Comparison of ENCODE assay signal across 20 mouse cellular contexts in genomic region chr9:28621939-28622338, GRCm38 (mm10).
"Had no signal": no experiment of that assay in that cellular context is flagged by ENCODE, and none has a peak within 500 bp of the region (broad histone marks: within the 10 kb centered on the region; RNA-seq: fewer than 3 reads in every experiment).

No protein-coding gene starts in this region.

- ATAC-seq: midbrain, embryonic 13.5 days; midbrain, embryonic 16.5 days had no signal

- H3K9me3 ChIP-seq: megakaryocyte, embryonic 14.5 days; midbrain, embryonic 10.5 days; midbrain, embryonic 13.5 days; neural tube, embryonic 13.5 days; stomach, embryonic 15.5 days had no signal

- H3K9ac ChIP-seq: liver, embryonic 13.5 days; midbrain, embryonic 13.5 days; neural tube, embryonic 13.5 days; stomach, embryonic 15.5 days had no signal

- H3K4me3 ChIP-seq: liver, embryonic 13.5 days; megakaryocyte, embryonic 14.5 days; midbrain, embryonic 10.5 days; midbrain, embryonic 13.5 days; myocyte; neural tube, embryonic 13.5 days; stomach, embryonic 15.5 days had no signal

- H3K27ac ChIP-seq: liver, embryonic 13.5 days; midbrain, embryonic 10.5 days; midbrain, embryonic 13.5 days; neural tube, embryonic 13.5 days; stomach, embryonic 15.5 days had no signal

- H3K27me3 ChIP-seq: liver, embryonic 13.5 days; megakaryocyte, embryonic 14.5 days; midbrain, embryonic 13.5 days; neural tube, embryonic 13.5 days; stomach, embryonic 15.5 days had no signal

- H3K36me3 ChIP-seq: liver, embryonic 13.5 days; midbrain, embryonic 10.5 days; midbrain, embryonic 13.5 days; neural tube, embryonic 13.5 days; stomach, embryonic 15.5 days had no signal

- H3K4me1 ChIP-seq: liver, embryonic 13.5 days; megakaryocyte, embryonic 14.5 days; stomach, embryonic 15.5 days had no signal

- DNase-seq: kidney, adult 18-20 months; kidney, adult 9 months; kidney, postnatal 14 days; kidney, postnatal 4 days; liver, embryonic 13.5 days; lung, adult 2 months; lung, postnatal 14 days; lung, postnatal 4 days; retina, postnatal 1 day; right cerebral cortex, postnatal 25 days; spleen, adult 18-20 months; thymus, postnatal 14 days; thymus, postnatal 4 days had no signal

- H3K4me2 ChIP-seq: liver, embryonic 13.5 days; midbrain, embryonic 13.5 days; neural tube, embryonic 13.5 days; stomach, embryonic 15.5 days had no signal
